Mouse (Mus musculus): Measurements from ENCODE around the gene Atxn1.

GRCm38 (mm10) chr13:45904955-45905354, 59.9 kb downstream of the Atxn1 start:
- TF ChIP-seq CTCF (IDR thresholded peaks at IDR 0.05; ENCODE audit: low read depth, low read length) (no peak), GATA1 (IDR thresholded peaks at IDR 0.05; ENCODE audit: borderline replicate concordance, low read length) (no peak), POLR2AphosphoS5 (IDR thresholded peaks at IDR 0.05; ENCODE audit: insufficient replicate concordance, low read depth, low read length) (no peak), TAL1 (conservative IDR thresholded peaks at IDR 0.05; ENCODE audit: low read depth, low read length) (no peak)
